Mouse (Mus musculus): Measurements from ENCODE around the gene N4bp3. TPM values are rescaled to one million over a fixed set of nuclear protein-coding genes. Genes with fewer than 3 reads are reported as not detected.

Gene N4bp3
- polyA plus RNA-seq, 1 experiment from 2014 or later: 32.1 TPM

Other genes with a start within 250 kb of the N4bp3 start
- gene Phykpl, start 66.1 kb downstream of the N4bp3 start, polyA plus RNA-seq (2015; fragmentation: Nextera tagmentation; extraction: Ambion mirVana): 22.2 and 23.1 TPM in 2 replicates
- gene Hnrnpab, start 44.0 kb downstream of the N4bp3 start, polyA plus RNA-seq (2015; fragmentation: Nextera tagmentation; extraction: Ambion mirVana): 443 and 447 TPM in 2 replicates
- gene Nhp2, start 31.1 kb downstream of the N4bp3 start, polyA plus RNA-seq (2015; fragmentation: Nextera tagmentation; extraction: Ambion mirVana): 163 and 169 TPM in 2 replicates
- gene Rmnd5b, start 14.9 kb downstream of the N4bp3 start, polyA plus RNA-seq (2015; fragmentation: Nextera tagmentation; extraction: Ambion mirVana): 43.1 and 44.0 TPM in 2 replicates
- gene D930048N14Rik, start 112 bp upstream of the N4bp3 start, polyA plus RNA-seq (2015; fragmentation: Nextera tagmentation; extraction: Ambion mirVana): 3.4 and 3.8 TPM in 2 replicates
- 107 and 118 TPM in 2 replicates for gene 0610009B22Rik, start 38.0 kb upstream of the N4bp3 start, polyA plus RNA-seq (2015; fragmentation: Nextera tagmentation; extraction: Ambion mirVana)
- gene Sec24a, start 112.8 kb upstream of the N4bp3 start, polyA plus RNA-seq (2015; fragmentation: Nextera tagmentation; extraction: Ambion mirVana): 14.3 and 15.3 TPM in 2 replicates
- 111 and 114 TPM in 2 replicates for gene Sar1b, start 112.8 kb upstream of the N4bp3 start, polyA plus RNA-seq (2015; fragmentation: Nextera tagmentation; extraction: Ambion mirVana)
- gene Jade2, start 206.8 kb upstream of the N4bp3 start, polyA plus RNA-seq (2015; fragmentation: Nextera tagmentation; extraction: Ambion mirVana): 0.63 and 0.81 TPM in 2 replicates

All from kidney, embryonic 15.5 days (tissue).